Mouse (Mus musculus): Measurements from ENCODE around the gene Mbtd1.

GRCm38 (mm10) chr11:93969171-93969570 is 83.5 kb downstream of the Mbtd1 start:
- no peak for TF ChIP-seq POLR2A (IDR thresholded peaks at IDR 0.05; ENCODE audit: borderline replicate concordance, low read depth, low read length)
- TF ChIP-seq CTCF (IDR thresholded peaks at IDR 0.05; ENCODE audit: low read depth, low read length), result no peak
